Mouse (Mus musculus): ENCODE results near the gene Wrnip1.

Gene Wrnip1

GRCm38 (mm10) chr13:32819241-32819640 lies 17.4 kb downstream of the Wrnip1 start:
- no peak for DNase-seq

- DNase-seq, result no peak
Observed at GRCm38 (mm10) chr13:32819926-32820325, 18.1 kb downstream of the Wrnip1 start.

DNA sequence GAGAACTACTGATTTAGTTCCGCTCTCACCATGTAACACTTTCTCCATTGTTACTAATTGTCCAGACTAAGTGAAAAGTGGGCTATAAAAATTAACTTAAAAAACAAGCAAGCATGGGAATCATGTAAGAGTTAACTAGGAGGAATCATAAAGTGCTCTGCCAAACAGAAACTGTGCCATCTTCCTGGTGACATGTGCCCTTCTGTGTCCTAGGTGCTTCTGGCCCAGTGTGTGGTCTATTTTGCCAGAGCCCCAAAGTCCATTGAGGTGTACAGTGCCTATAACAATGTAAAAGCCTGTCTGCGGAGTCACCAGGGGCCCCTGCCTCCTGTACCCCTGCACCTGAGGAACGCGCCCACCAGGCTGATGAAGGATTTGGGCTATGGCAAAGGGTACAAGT lies 19.8 kb downstream of the Wrnip1 start:
- DNase-seq, result no peak

- DNase-seq, result no peak
Observed at GRCm38 (mm10) chr13:32823126-32823525, 21.3 kb downstream of the Wrnip1 start.

DNA sequence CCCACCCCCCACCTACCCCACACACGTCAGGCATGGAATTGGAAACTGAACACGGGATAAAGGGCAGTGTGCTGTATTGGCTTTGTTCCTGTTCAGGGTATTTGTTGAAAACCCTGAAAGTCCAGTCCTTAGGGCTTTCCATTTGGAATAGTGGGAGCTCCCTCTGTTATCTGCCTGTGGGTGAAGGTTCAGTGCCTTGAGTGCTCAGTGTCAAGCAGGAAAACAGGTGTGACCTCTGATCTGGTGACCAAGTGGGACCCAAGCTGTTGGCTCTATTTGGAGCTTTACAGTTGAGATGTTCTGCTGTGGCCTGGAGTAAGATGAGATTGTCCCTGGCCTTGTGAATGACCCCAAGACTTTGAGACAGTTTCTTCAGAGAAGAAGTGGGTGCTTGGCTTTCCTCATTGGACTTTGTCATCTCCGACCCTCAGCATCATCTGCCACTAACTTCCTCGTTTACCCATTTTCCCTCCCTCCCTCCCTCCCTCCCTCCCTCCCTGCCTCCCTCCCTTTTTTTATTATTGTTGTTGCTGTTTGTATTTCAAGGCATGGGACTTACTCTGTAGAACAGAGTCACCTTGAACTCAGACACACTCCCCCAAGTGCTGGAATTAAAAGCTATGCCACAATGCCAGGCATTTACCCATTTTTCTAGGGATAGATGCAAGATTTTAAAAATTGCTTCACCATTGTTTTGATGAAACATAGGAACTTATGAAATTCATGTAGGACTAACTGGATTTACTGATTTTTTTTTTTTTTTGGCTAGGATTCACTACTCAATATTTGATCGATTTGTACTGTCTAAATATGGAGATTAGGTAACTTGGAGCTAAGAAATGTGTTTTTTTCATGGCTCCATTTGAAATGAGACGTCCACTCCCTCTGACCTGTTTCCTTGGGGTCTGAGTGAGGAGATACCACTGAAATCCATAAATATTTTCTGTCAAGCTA lies 22.8 kb downstream of the Wrnip1 start:
- DNase-seq, result no peak

DNA sequence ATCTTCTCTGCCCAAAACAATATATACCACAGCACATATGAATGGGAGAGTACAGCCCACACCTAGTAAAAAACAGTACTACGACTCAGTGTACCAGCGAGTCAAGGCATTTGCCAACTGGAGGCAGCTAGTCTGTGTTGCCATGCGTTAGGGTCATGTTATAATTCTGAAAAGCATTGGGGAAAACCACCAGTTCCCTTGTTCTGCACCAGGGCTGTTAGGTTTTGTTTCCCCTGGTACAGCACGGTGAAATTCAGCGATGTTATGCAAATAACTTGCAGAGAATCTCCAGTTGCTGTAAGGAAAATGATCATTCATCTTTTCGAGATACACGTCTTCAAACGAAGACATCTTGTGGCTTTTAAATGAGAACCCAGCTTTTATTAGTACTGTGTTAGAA lies 23.7 kb downstream of the Wrnip1 start:
- DNase-seq, result no peak

DNA sequence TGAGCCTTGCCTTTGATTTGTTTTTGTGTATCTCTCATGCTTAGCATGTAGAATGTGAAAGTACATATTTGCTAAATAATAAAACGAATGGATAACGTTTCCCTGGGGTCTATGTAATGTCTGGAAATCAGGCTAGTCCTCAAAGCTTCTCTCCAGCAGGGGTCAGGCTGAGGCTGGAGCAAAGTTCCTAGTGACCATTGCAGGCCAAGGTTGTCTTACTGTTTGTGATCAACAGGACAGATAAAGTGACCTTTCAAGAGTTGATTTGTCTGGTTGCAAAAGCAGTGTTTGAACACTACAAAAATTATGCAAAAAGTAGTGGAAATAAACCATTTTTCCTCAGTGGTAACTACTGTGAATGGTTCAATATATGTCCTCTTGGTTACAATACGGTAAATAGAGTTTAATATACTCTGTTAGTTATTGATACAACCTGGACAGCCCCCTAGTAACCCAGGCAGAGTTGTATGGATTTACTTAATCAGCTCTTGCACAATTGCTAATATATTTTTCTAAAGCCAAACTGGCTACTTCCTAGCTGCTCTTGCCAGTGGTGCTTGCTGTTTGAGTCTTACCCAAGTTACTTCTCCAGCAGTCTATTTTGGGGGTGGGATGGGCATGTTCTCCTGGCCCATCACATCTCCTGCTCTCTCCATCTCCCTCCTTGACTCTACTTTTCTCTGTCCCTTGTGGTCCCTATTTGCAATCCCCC lies 25.4 kb downstream of the Wrnip1 start:
- DNase-seq, result no peak

- DNase-seq, result peak; percentile 68
Observed at GRCm38 (mm10) chr13:32827951-32828350, 26.1 kb downstream of the Wrnip1 start.

- DNase-seq, result no peak
Observed at GRCm38 (mm10) chr13:32828886-32829285, 27.0 kb downstream of the Wrnip1 start.

GRCm38 (mm10) chr13:32831505-32832273 lies 29.9 kb downstream of the Wrnip1 start:
- no peak for DNase-seq

DNA sequence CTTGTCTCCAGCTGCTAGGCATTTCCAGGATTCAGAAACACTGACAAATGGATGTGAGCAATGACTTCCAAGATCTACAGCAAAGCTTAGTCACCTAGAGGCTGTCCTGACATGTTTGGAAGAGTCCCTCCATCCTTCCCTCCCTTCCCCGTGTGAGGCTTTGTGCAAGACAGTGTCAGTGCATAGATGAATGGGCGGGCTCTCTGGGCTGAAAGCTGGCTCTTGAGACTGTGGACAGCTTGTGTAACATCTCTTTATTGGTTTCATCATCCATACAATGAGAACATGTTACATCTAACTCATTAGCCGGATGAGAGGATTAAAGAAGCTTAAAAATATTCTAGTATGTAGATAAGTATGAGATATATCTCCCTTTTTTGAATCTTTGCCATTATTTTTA lies 30.9 kb downstream of the Wrnip1 start:
- no peak for DNase-seq

GRCm38 (mm10) chr13:32833237-32833636 lies 31.4 kb downstream of the Wrnip1 start:
- peak; percentile 29 for DNase-seq

DNA sequence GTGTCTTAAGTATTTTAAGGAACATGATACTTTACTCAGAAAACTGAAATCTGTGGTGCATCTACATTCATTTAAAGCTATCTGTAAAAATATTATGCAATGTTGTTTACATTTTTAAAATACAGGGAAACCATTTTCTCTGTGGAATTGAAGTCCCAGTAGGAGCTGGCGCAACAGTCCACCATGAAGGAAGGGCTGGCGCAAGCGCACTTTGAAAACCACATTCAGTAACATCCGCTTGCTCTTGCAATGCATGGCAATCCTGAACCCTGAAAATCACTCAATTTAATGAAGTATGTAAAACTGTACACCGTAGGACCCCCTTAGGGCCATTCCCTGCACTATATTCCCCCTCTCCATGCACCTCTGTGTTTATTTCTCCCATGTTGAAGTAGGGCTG lies 32.7 kb downstream of the Wrnip1 start:
- DNase-seq, result no peak

DNA sequence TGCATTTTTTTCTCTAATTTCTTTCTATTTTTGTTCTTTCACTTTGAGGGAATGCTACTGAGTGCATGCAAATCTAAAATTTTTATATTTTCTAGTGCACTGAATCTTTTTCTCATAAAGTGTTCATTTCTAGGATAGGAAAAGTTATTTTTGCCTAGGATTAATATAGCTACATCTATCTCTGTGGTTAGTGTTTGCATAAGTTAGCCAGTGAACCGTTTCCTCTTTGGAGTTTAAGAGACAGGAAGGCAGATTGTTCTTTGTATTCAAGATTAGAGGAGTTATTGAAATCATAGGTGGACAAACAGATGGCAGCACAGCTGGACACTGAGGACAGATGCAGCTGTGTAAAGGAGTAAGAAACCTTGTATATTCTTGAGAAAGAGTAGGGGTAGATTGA lies 37.5 kb downstream of the Wrnip1 start:
- no peak for DNase-seq

DNA sequence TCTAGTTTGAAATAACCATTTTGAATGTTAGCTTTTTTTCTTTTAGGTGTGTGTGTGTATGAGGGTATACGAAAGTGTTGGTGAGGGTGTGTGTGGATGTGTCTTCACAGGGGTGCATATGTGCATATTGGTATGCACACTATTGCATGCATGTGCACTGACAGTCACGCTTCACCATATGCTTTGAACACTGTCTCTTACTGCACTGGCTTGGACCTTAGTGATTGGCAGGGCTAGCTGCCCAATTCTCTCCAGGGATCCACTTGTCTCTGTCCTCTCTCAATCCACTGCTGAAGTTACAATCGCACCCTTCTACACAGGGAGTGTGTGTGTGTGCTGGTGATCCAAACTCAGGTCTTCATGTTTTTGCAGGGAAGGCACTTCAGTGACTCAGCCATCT lies 39.5 kb downstream of the Wrnip1 start:
- DNase-seq, result no peak

- DNase-seq, result no peak
Observed at GRCm38 (mm10) chr13:32846221-32846620, 44.4 kb downstream of the Wrnip1 start.

- no peak for DNase-seq
Observed at GRCm38 (mm10) chr13:32849092-32849491, 47.3 kb downstream of the Wrnip1 start.

GRCm38 (mm10) chr13:32849531-32850123 lies 47.8 kb downstream of the Wrnip1 start:
- DNase-seq, result no peak

DNA sequence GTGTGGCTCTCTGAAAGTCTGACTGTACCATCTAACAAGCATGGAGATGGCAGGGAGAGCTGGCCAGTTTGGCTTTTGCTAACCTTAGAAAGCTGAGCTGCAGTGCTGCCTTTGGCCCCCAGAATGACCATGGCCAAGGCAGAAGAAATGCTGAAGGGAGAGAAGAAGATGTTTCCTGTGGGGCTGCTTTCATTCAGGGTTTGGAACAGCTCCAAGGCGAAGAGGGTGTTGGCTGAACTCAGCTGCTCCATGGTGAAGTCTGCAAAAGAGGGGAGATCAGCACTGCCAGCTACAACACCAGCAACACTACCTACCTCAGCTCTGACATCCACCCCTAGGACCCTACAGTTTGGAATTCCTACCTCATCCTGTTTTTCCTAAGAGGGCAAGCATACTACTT lies 48.3 kb downstream of the Wrnip1 start:
- no peak for DNase-seq

DNA sequence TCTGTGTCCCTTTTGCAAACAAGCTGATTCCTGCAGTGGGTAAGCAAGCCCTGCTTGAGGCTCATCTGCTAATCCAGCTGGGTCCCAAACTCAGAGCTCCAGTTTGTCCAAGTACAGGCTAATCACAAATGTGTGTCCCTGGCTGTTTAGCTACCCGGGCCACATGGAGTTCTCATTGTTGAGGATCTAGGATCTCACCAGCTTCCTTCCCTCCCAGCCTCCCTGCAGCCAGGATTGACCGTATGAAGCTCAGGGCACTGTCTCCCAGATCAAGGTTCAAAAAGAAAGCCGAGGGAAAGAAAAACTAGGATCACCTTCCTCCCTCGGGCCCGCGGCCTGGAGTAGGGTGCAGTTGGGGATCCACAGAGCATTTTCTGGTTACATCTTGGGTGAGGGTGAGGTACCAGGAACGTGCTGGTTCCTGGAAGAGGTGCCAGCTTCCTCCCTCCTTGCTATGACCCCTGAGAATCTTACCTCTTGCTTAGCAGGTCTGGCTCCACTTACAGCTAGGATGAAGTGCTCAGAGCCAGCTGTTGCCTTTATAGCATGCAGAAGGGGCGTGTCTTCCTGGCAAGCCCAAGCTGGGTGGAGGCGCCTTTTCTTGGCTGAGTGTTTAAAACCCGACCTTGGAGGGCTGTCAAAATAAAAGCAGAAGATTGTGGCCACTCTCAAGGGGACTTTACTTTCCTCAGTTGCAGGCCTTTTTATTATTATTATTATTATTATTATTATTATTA lies 49.0 kb downstream of the Wrnip1 start, which contains the start of gene Serpinb1a:
Serpinb1a (minus strand) TSS at position 518 of the 737 bp plus-strand sequence.
- peak; percentile 19 for DNase-seq

- peak; percentile 21 for DNase-seq
Observed at GRCm38 (mm10) chr13:32851967-32852366, 50.1 kb downstream of the Wrnip1 start.

GRCm38 (mm10) chr13:32852539-32852938 lies 50.7 kb downstream of the Wrnip1 start:
- no peak for DNase-seq
